Mouse (Mus musculus): ENCODE data around the gene Ap5z1. TPM values are rescaled to one million over a fixed set of nuclear protein-coding genes. Genes with fewer than 3 reads are reported as not detected.
A peak's percentile ranks its signal among the peaks of the same experiment; 100 is the strongest.

The Ap5z1 gene
- total and polyA plus RNA-seq, 2 experiments from 2014 or later = 6.6 to 15.3 TPM

GRCm38 (mm10) chr5:142448076-142448475 is 15.7 kb upstream of the Ap5z1 start:
- no peak overlapping the region for H3K27ac ChIP-seq (ENCODE audit: low read depth, low read length)
- peaks cover 19% of the 10 kb centered on the region for H3K36me3 ChIP-seq (ENCODE audit: insufficient read depth, low read length)
- H3K9me3 ChIP-seq (ENCODE audit: low read length) = no peaks in the 10 kb centered on the region
- peak; percentile 99 for TF ChIP-seq CTCF (IDR thresholded peaks at IDR 0.05)
- H3K4me2 ChIP-seq (ENCODE audit: low read depth, low read length, poor library complexity, severe bottlenecking) = no peak overlapping the region
- 6% methylated on average over 9 of the region's 9 CpGs for WGBS
- no peak overlapping the region for H3K4me3 ChIP-seq (ENCODE audit: low read depth, low read length)
- H3K4me1 ChIP-seq (ENCODE audit: insufficient read depth, low read length) = no peaks in the 10 kb centered on the region; the same call in 1 of the 2 replicates
- H3K9ac ChIP-seq (replicated peaks; ENCODE audit: low read length, poor library complexity, severe bottlenecking) = 0 out of 2 replicates have a peak overlapping the region, but pooled peaks have one; percentile 24
- DNase-seq (ENCODE audit: low spot score) = peak; percentile 93
- H3K27me3 ChIP-seq (ENCODE audit: insufficient read depth, low read length) = no peaks in the 10 kb centered on the region
- ATAC-seq (ENCODE audit: low FRiP score) = peak; percentile 72

GRCm38 (mm10) chr5:142448623-142449022 is 15.1 kb upstream of the Ap5z1 start:
- Histone ChIP-seq H3K36me3 (ENCODE audit: insufficient read depth, low read length) (peaks cover 25% of the 10 kb centered on the region), H3K9me3 (ENCODE audit: low read length) (no peaks in the 10 kb centered on the region), H3K27ac (ENCODE audit: low read depth, low read length) (no peak overlapping the region), H3K4me1 (ENCODE audit: insufficient read depth, low read length) (no peaks in the 10 kb centered on the region; the same call in 1 of the 2 replicates), H3K9ac (replicated peaks; ENCODE audit: low read length, poor library complexity, severe bottlenecking) (no peak overlapping the region), H3K4me2 (ENCODE audit: low read depth, low read length, poor library complexity, severe bottlenecking) (no peak overlapping the region), H3K4me3 (ENCODE audit: low read depth, low read length) (no peak overlapping the region), H3K27me3 (ENCODE audit: insufficient read depth, low read length) (no peaks in the 10 kb centered on the region)
- WGBS = 84% methylated on average over 12 of the region's 12 CpGs
- TF ChIP-seq CTCF (IDR thresholded peaks at IDR 0.05) = no peak
- DNase-seq (ENCODE audit: low spot score) (no peak), ATAC-seq (ENCODE audit: low FRiP score) (no peak)

GRCm38 (mm10) chr5:142450846-142451245 is 12.9 kb upstream of the Ap5z1 start:
- Histone ChIP-seq H3K4me1 (ENCODE audit: insufficient read depth, low read length) (no peaks in the 10 kb centered on the region), H3K27ac (ENCODE audit: low read depth, low read length) (no peak overlapping the region), H3K9me3 (ENCODE audit: low read length) (no peaks in the 10 kb centered on the region), H3K36me3 (ENCODE audit: insufficient read depth, low read length) (peaks cover 38% of the 10 kb centered on the region), H3K9ac (replicated peaks; ENCODE audit: low read length, poor library complexity, severe bottlenecking) (no peak overlapping the region), H3K4me2 (ENCODE audit: low read depth, low read length, poor library complexity, severe bottlenecking) (no peak overlapping the region), H3K4me3 (ENCODE audit: low read depth, low read length) (no peak overlapping the region), H3K27me3 (ENCODE audit: insufficient read depth, low read length) (no peaks in the 10 kb centered on the region)
- 91% methylated on average over 9 of the region's 9 CpGs for WGBS
- DNase-seq (ENCODE audit: low spot score) (no peak), ATAC-seq (ENCODE audit: low FRiP score) (no peak)
- TF ChIP-seq CTCF (IDR thresholded peaks at IDR 0.05) = no peak

- no peak for TF ChIP-seq CTCF (IDR thresholded peaks at IDR 0.05)
- peak; percentile 30 for DNase-seq (ENCODE audit: low spot score)
These were observed 12.0 kb upstream of the Ap5z1 start for GRCm38 (mm10) chr5:142451759-142452158.

GRCm38 (mm10) chr5:142453742-142454141 is 10.0 kb upstream of the Ap5z1 start:
- peaks cover 64% of the 10 kb centered on the region for H3K36me3 ChIP-seq (ENCODE audit: insufficient read depth, low read length)
- TF ChIP-seq CTCF (IDR thresholded peaks at IDR 0.05) = no peak

More at GRCm38 (mm10) chr5:142451759-142452158, 12.0 kb upstream of the Ap5z1 start:
- no peak for ATAC-seq (ENCODE audit: low FRiP score)
- Histone ChIP-seq H3K9ac (replicated peaks; ENCODE audit: low read length, poor library complexity, severe bottlenecking) (no peak overlapping the region), H3K4me1 (ENCODE audit: insufficient read depth, low read length) (no peaks in the 10 kb centered on the region), H3K4me3 (ENCODE audit: low read depth, low read length) (no peak overlapping the region), H3K27me3 (ENCODE audit: insufficient read depth, low read length) (no peaks in the 10 kb centered on the region), H3K9me3 (ENCODE audit: low read length) (no peaks in the 10 kb centered on the region), H3K36me3 (ENCODE audit: insufficient read depth, low read length) (peaks cover 46% of the 10 kb centered on the region), H3K4me2 (ENCODE audit: low read depth, low read length, poor library complexity, severe bottlenecking) (no peak overlapping the region), H3K27ac (ENCODE audit: low read depth, low read length) (no peak overlapping the region)
- WGBS = 30% methylated on average over 1 of the region's 1 CpGs

GRCm38 (mm10) chr5:142456318-142456717 is 7.4 kb upstream of the Ap5z1 start:
- 86% methylated on average over 15 of the region's 15 CpGs for WGBS
- TF ChIP-seq CTCF (IDR thresholded peaks at IDR 0.05) = no peak
- Histone ChIP-seq H3K27me3 (ENCODE audit: insufficient read depth, low read length) (no peaks in the 10 kb centered on the region), H3K27ac (ENCODE audit: low read depth, low read length) (no peak overlapping the region), H3K4me1 (ENCODE audit: insufficient read depth, low read length) (no peaks in the 10 kb centered on the region), H3K4me3 (ENCODE audit: low read depth, low read length) (no peak overlapping the region), H3K9ac (replicated peaks; ENCODE audit: low read length, poor library complexity, severe bottlenecking) (no peak overlapping the region), H3K36me3 (ENCODE audit: insufficient read depth, low read length) (peaks cover 61% of the 10 kb centered on the region), H3K4me2 (ENCODE audit: low read depth, low read length, poor library complexity, severe bottlenecking) (no peak overlapping the region), H3K9me3 (ENCODE audit: low read length) (no peaks in the 10 kb centered on the region)
- DNase-seq (ENCODE audit: low spot score) = no peak
- ATAC-seq (ENCODE audit: low FRiP score) = no peak

More at GRCm38 (mm10) chr5:142453742-142454141, 10.0 kb upstream of the Ap5z1 start:
- 96% methylated on average over 13 of the region's 13 CpGs for WGBS
- DNase-seq (ENCODE audit: low spot score) = no peak
- no peak for ATAC-seq (ENCODE audit: low FRiP score)
- Histone ChIP-seq H3K27me3 (ENCODE audit: insufficient read depth, low read length) (no peaks in the 10 kb centered on the region), H3K9me3 (ENCODE audit: low read length) (no peaks in the 10 kb centered on the region), H3K9ac (replicated peaks; ENCODE audit: low read length, poor library complexity, severe bottlenecking) (no peak overlapping the region), H3K4me1 (ENCODE audit: insufficient read depth, low read length) (no peaks in the 10 kb centered on the region), H3K4me3 (ENCODE audit: low read depth, low read length) (no peak overlapping the region), H3K27ac (ENCODE audit: low read depth, low read length) (no peak overlapping the region), H3K4me2 (ENCODE audit: low read depth, low read length, poor library complexity, severe bottlenecking) (no peak overlapping the region)

Data from midbrain, postnatal 0 days (tissue).